Mouse (Mus musculus) activated CD4-positive, CD25-positive, alpha-beta regulatory T cell (primary cell): ENCODE results near the gene Yipf6. TPM values are rescaled to one million over a fixed set of nuclear protein-coding genes. Genes with fewer than 3 reads are reported as not detected.

Experiments used
- polyA plus RNA-seq, 2 experiments: library from polyadenylated mRNA; unstranded; fragments of 100-300 nt; shearing (Covaris generic); gene quantifications; one replicate each; pipeline ENCODE4 v1.2.1; 2017

Gene Yipf6
- polyA plus RNA-seq, result 10 to 100 TPM; 26.1 to 39.9 TPM

GRCm38 (mm10) chrX:98936101-98936500, at the start of gene Yipf6:
Yipf6 (plus strand) TSS chrX:98936316.

DNA sequence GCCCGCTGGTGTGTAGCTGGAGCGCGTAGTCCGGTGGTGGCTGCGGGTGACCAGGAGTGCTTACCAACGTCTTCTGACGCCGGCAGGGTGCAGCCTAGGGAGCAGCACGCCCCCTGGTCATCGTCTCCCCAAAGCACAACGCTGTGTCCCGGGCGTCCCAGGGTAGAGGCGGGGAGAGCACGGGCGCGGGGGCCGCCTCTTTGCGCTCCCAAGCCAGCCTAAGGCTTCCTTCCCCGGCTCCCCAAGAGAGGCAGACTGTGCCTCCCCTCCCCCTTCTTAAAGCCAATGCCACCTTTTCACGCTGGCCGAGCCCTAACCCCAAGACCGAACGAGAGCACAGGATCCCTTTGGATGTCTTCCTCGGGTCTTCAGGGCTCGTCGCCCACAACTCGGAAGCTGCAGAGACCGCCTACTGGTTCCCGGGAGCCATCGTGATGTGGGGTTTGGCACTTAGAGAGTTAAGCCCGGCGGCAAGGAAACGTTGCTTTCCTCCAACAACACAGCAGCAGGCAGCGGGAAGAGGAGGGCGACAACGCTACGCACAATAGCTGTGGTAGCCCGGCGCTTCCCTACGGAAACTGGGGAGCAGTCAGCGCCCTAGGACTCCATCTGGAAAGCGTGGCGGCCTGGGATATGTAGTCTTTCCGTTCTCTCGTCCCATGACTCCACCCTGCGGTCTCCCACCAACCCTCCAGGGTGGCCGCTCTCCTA, 45.6 kb upstream of the Yipf6 start, which contains the start of gene Ophn1:
TSS of gene Ophn1 (minus strand) at position 620 of the 711 bp plus-strand sequence.

Other genes starting within 250 kb of the Yipf6 start
- under 1 TPM in 1 of 2 experiments, not detected in 1; 0.68 TPM for gene Ophn1, start 45.3 kb upstream of the Yipf6 start, polyA plus RNA-seq
- gene Stard8, start 66.9 kb downstream of the Yipf6 start, polyA plus RNA-seq, result 1 to 10 TPM in 1 of 2 experiments, under 1 TPM in 1; 0.76 to 1.5 TPM
- 1 to 10 TPM; 2.0 to 2.2 TPM for gene Efnb1, start 199.8 kb downstream of the Yipf6 start, polyA plus RNA-seq